In genomic region chr1:191816596-191816995, GRCm38 (mm10) we compare ENCODE assay signal across 19 mouse cellular contexts. TPM values are rescaled to one million over a fixed set of nuclear protein-coding genes. Genes with fewer than 3 reads are reported as not detected.
DNase-seq lines count a peak whose midpoint lies in the region; ATAC-seq and TF ChIP-seq lines count a peak whose summit lies in the region.
"Had no signal": no experiment of that assay in that cellular context is flagged by ENCODE, and none has a peak within 500 bp of the region (broad histone marks: within the 10 kb centered on the region; RNA-seq: fewer than 3 reads in every experiment).

No protein-coding gene starts in this region.

- DNase-seq in cerebellum, adult 2 months, result peak; percentile 31 to 57
- DNase-seq in cerebellum, adult 8-10 months, result no peak
- DNase-seq in cerebellum, postnatal 36 days, result peak; percentile 35 to 41
- no peak for DNase-seq in cerebellum, adult 9-11 months
- DNase-seq in forebrain, postnatal 0 days, result peak; percentile 11
- DNase-seq in forebrain, embryonic 10.5 days (ENCODE audit: extremely low spot score, low spot score), result no peak
- peak; percentile 29 for DNase-seq in brain, embryonic 14.5 days (ENCODE audit: low read depth)
- DNase-seq: adrenal gland, postnatal 14 days; gastrocnemius, postnatal 10 days; heart, adult 18-20 months; heart, postnatal 10 days; heart, postnatal 4 days; kidney, adult 18-20 months had no signal

- TF ChIP-seq POLR2A in cerebellum, adult 2 months (IDR thresholded peaks at IDR 0.05; ENCODE audit: borderline replicate concordance, insufficient read depth, low read length), result no peak
- no peak for TF ChIP-seq POLR2A in brain, embryonic 14.5 days (IDR thresholded peaks at IDR 0.05; ENCODE audit: borderline replicate concordance, extremely low read depth, insufficient read depth, insufficient read length, poor library complexity, severe bottlenecking)

- H3K4me1 ChIP-seq in cerebellum, adult 2 months (ENCODE audit: control insufficient read depth, insufficient read depth, low read length), result peaks cover 11% of the 10 kb centered on the region; the same call in 1 of the 2 replicates
- H3K4me1 ChIP-seq in forebrain, postnatal 0 days (ENCODE audit: insufficient read depth), result no peaks in the 10 kb centered on the region
- H3K4me1 ChIP-seq in forebrain, embryonic 10.5 days, result peaks cover 29% of the 10 kb centered on the region
- H3K4me1 ChIP-seq: intestine, embryonic 15.5 days had no signal

- 26% methylated on average over 3 of the region's 3 CpGs for WGBS in cerebellum, adult 2 months
- WGBS in forebrain, postnatal 0 days, result 57% methylated on average over 3 of the region's 3 CpGs
- 87% methylated on average over 3 of the region's 3 CpGs for WGBS in forebrain, embryonic 10.5 days

- ATAC-seq in forebrain, postnatal 0 days, result no peak
- ATAC-seq: activated CD4-positive, CD25-positive, alpha-beta regulatory T cell, adult 4 months; intestine, embryonic 15.5 days; Patski had no signal

- TF ChIP-seq CTCF in cerebellum, adult 2 months (IDR thresholded peaks at IDR 0.05; ENCODE audit: borderline replicate concordance, insufficient read depth, low read depth, low read length), result no peak
- no peak for TF ChIP-seq CTCF in forebrain, postnatal 0 days (IDR thresholded peaks at IDR 0.05; ENCODE audit: low read depth)
- no peak for TF ChIP-seq CTCF in brain, embryonic 14.5 days (IDR thresholded peaks at IDR 0.05; ENCODE audit: borderline replicate concordance, extremely low read depth, insufficient read depth, insufficient read length)

- no peak overlapping the region for H3K4me2 ChIP-seq in forebrain, postnatal 0 days (ENCODE audit: low read depth)
- H3K4me2 ChIP-seq: embryonic facial prominence, embryonic 13.5 days; hindbrain, embryonic 12.5 days; intestine, embryonic 15.5 days had no signal

- H3K9ac ChIP-seq in forebrain, postnatal 0 days, result no peak overlapping the region
- H3K9ac ChIP-seq: embryonic facial prominence, embryonic 13.5 days; hindbrain, embryonic 12.5 days; intestine, embryonic 15.5 days had no signal

- H3K4me3 ChIP-seq in cerebellum, adult 2 months (replicated peaks; ENCODE audit: insufficient read depth, low read depth, low read length), result no peak overlapping the region
- no peak overlapping the region for H3K4me3 ChIP-seq in forebrain, postnatal 0 days (ENCODE audit: low read depth, low read length)
- no peak overlapping the region for H3K4me3 ChIP-seq in forebrain, embryonic 10.5 days
- H3K4me3 ChIP-seq: embryonic facial prominence, embryonic 13.5 days; heart, embryonic 10.5 days; hindbrain, embryonic 12.5 days; intestine, embryonic 15.5 days had no signal

- H3K9me3 ChIP-seq in forebrain, postnatal 0 days (ENCODE audit: low read length), result no peaks in the 10 kb centered on the region
- no peaks in the 10 kb centered on the region for H3K9me3 ChIP-seq in forebrain, embryonic 10.5 days
- H3K9me3 ChIP-seq: embryonic facial prominence, embryonic 13.5 days; heart, embryonic 10.5 days; hindbrain, embryonic 12.5 days; intestine, embryonic 15.5 days had no signal

- H3K27ac ChIP-seq in cerebellum, adult 2 months (ENCODE audit: insufficient read depth, low read length), result no peak overlapping the region
- no peak overlapping the region for H3K27ac ChIP-seq in forebrain, postnatal 0 days (ENCODE audit: low read depth, low read length)
- H3K27ac ChIP-seq in forebrain, embryonic 10.5 days, result no peak overlapping the region
- H3K27ac ChIP-seq: embryonic facial prominence, embryonic 13.5 days; hindbrain, embryonic 12.5 days; intestine, embryonic 15.5 days had no signal

- no peaks in the 10 kb centered on the region for H3K27me3 ChIP-seq in cerebellum, adult 2 months (ENCODE audit: control insufficient read depth, insufficient read depth, low read length)
- no peaks in the 10 kb centered on the region for H3K27me3 ChIP-seq in forebrain, postnatal 0 days (ENCODE audit: insufficient read depth, low read length)
- no peaks in the 10 kb centered on the region for H3K27me3 ChIP-seq in forebrain, embryonic 10.5 days (ENCODE audit: poor library complexity, severe bottlenecking)
- H3K27me3 ChIP-seq: embryonic facial prominence, embryonic 13.5 days; hindbrain, embryonic 12.5 days; intestine, embryonic 15.5 days; Patski had no signal

- H3K36me3 ChIP-seq in forebrain, postnatal 0 days (ENCODE audit: insufficient read depth), result no peaks in the 10 kb centered on the region
- H3K36me3 ChIP-seq in forebrain, embryonic 10.5 days (replicated peaks), result no peaks in the 10 kb centered on the region
- H3K36me3 ChIP-seq: embryonic facial prominence, embryonic 13.5 days; heart, embryonic 10.5 days; hindbrain, embryonic 12.5 days; intestine, embryonic 15.5 days had no signal

RNA-seq across cellular contexts. Expression of gene Nek2, which starts 4.6 kb away (rescaled TPM):
- polyA plus RNA-seq in cerebellum, adult 2 months (2012; rRNA removed), result 4.5 and 5.0 TPM in 2 replicates
- 3.6 and 5.1 TPM in 2 replicates for total RNA-seq in forebrain, postnatal 0 days (2014; rRNA removed)
- polyA plus RNA-seq in forebrain, postnatal 0 days (2015; fragmentation: Nextera tagmentation; extraction: Ambion mirVana), result 5.0 and 6.2 TPM in 2 replicates
- 69.8 and 70.8 TPM in 2 replicates for polyA plus RNA-seq in forebrain, embryonic 10.5 days (2016; fragmentation: Nextera tagmentation; extraction: Ambion mirVana)
- 6.8 and 8.6 TPM in 2 replicates for polyA plus RNA-seq in brain, embryonic 14.5 days (2012; rRNA removed)

Comparison
In these comparisons a context has a peak if more than half of its experiments do, and no peak if none do; other contexts are left out.
1. DNase-seq: peak in cerebellum, adult 2 months (2 of 2), cerebellum, postnatal 36 days (2 of 2), forebrain, postnatal 0 days (single experiment) and brain, embryonic 14.5 days (single experiment); none in cerebellum, adult 8-10 months (single experiment), cerebellum, adult 9-11 months (single experiment) and forebrain, embryonic 10.5 days (single experiment).